Mouse (Mus musculus): ENCODE results near the gene 1810046K07Rik. TPM values are rescaled to one million over a fixed set of nuclear protein-coding genes. Genes with fewer than 3 reads are reported as not detected.

Gene 1810046K07Rik
- polyA plus RNA-seq (2012; rRNA removed) (0.13 and 0.65 TPM in 2 replicates), polyA plus RNA-seq (2014; fragmentation: Nextera tagmentation; extraction: Ambion mirVana) (not detected in 2 replicates)

- no peaks in the 10 kb centered on the region for H3K36me3 ChIP-seq (ENCODE audit: control insufficient read depth, insufficient read depth, low read length)
- no peak within 1 kb of the TSS for H3K27ac ChIP-seq (replicated peaks; ENCODE audit: low read depth, low read length)
- no peak within 1 kb of the TSS for H3K4me3 ChIP-seq (replicated peaks; ENCODE audit: low read length)
- no peak for ATAC-seq (ENCODE audit: low FRiP score, low read depth)
- no peaks in the 10 kb centered on the region for H3K27me3 ChIP-seq (ENCODE audit: control insufficient read depth, insufficient read depth, low read length)
- no peak for DNase-seq (ENCODE audit: low spot score)
- 81% methylated on average over 3 of the region's 3 CpGs for WGBS
- TF ChIP-seq POLR2A (IDR thresholded peaks at IDR 0.05; ENCODE audit: borderline replicate concordance, extremely low read depth, insufficient read depth, insufficient read length): no peak
- H3K4me1 ChIP-seq (ENCODE audit: control insufficient read depth, insufficient read depth, low read length): no peaks in the 10 kb centered on the region
- H3K4me2 ChIP-seq (replicated peaks; ENCODE audit: low read depth, low read length, severe bottlenecking): no peak within 1 kb of the TSS
- no peak within 1 kb of the TSS for H3K9ac ChIP-seq (ENCODE audit: low read depth, low read length, severe bottlenecking)
- H3K9me3 ChIP-seq (ENCODE audit: control insufficient read depth, low read length): no peaks in the 10 kb centered on the region
Measured at GRCm38 (mm10) chr9:51328731-51329130, at the start of gene 1810046K07Rik. Gene 1810046K07Rik, minus strand, starts transcription at chr9:51328917.

- H3K27ac ChIP-seq (replicated peaks; ENCODE audit: low read depth, low read length): no peak overlapping the region
- H3K4me2 ChIP-seq (replicated peaks; ENCODE audit: low read depth, low read length, severe bottlenecking): no peak overlapping the region
- no peaks in the 10 kb centered on the region for H3K9me3 ChIP-seq (ENCODE audit: control insufficient read depth, low read length)
- DNase-seq (ENCODE audit: low spot score): no peak
- H3K4me3 ChIP-seq (replicated peaks; ENCODE audit: low read length): no peak overlapping the region
- 58% methylated on average over 3 of the region's 3 CpGs for WGBS
- ATAC-seq (ENCODE audit: low FRiP score, low read depth): no peak
- no peak overlapping the region for H3K9ac ChIP-seq (ENCODE audit: low read depth, low read length, severe bottlenecking)
- no peaks in the 10 kb centered on the region for H3K4me1 ChIP-seq (ENCODE audit: control insufficient read depth, insufficient read depth, low read length)
- H3K36me3 ChIP-seq (ENCODE audit: control insufficient read depth, insufficient read depth, low read length): no peaks in the 10 kb centered on the region
- no peak for TF ChIP-seq POLR2A (IDR thresholded peaks at IDR 0.05; ENCODE audit: borderline replicate concordance, extremely low read depth, insufficient read depth, insufficient read length)
- no peaks in the 10 kb centered on the region for H3K27me3 ChIP-seq (ENCODE audit: control insufficient read depth, insufficient read depth, low read length)
Measured at GRCm38 (mm10) chr9:51369560-51369959, 40.8 kb upstream of the 1810046K07Rik start.

GRCm38 (mm10) chr9:51367124-51367523 is 38.4 kb upstream of the 1810046K07Rik start:
- TF ChIP-seq POLR2A (IDR thresholded peaks at IDR 0.05; ENCODE audit: borderline replicate concordance, extremely low read depth, insufficient read depth, insufficient read length): no peak
- Histone ChIP-seq H3K9me3 (ENCODE audit: control insufficient read depth, low read length) (no peaks in the 10 kb centered on the region), H3K27ac (replicated peaks; ENCODE audit: low read depth, low read length) (no peak overlapping the region), H3K27me3 (ENCODE audit: control insufficient read depth, insufficient read depth, low read length) (no peaks in the 10 kb centered on the region), H3K9ac (ENCODE audit: low read depth, low read length, severe bottlenecking) (no peak overlapping the region), H3K4me3 (replicated peaks; ENCODE audit: low read length) (no peak overlapping the region), H3K4me1 (ENCODE audit: control insufficient read depth, insufficient read depth, low read length) (no peaks in the 10 kb centered on the region), H3K4me2 (replicated peaks; ENCODE audit: low read depth, low read length, severe bottlenecking) (no peak overlapping the region), H3K36me3 (ENCODE audit: control insufficient read depth, insufficient read depth, low read length) (no peaks in the 10 kb centered on the region)
- WGBS: 87% methylated on average over 3 of the region's 3 CpGs
- DNase-seq (ENCODE audit: low spot score): no peak
- ATAC-seq (ENCODE audit: low FRiP score, low read depth): no peak

GRCm38 (mm10) chr9:51364059-51364458 is 35.3 kb upstream of the 1810046K07Rik start:
- Histone ChIP-seq H3K27me3 (ENCODE audit: control insufficient read depth, insufficient read depth, low read length) (no peaks in the 10 kb centered on the region), H3K4me3 (replicated peaks; ENCODE audit: low read length) (no peak overlapping the region), H3K27ac (replicated peaks; ENCODE audit: low read depth, low read length) (no peak overlapping the region), H3K36me3 (ENCODE audit: control insufficient read depth, insufficient read depth, low read length) (no peaks in the 10 kb centered on the region), H3K4me2 (replicated peaks; ENCODE audit: low read depth, low read length, severe bottlenecking) (no peak overlapping the region), H3K9me3 (ENCODE audit: control insufficient read depth, low read length) (no peaks in the 10 kb centered on the region), H3K4me1 (ENCODE audit: control insufficient read depth, insufficient read depth, low read length) (no peaks in the 10 kb centered on the region), H3K9ac (ENCODE audit: low read depth, low read length, severe bottlenecking) (no peak overlapping the region)
- 83% methylated on average over 4 of the region's 4 CpGs for WGBS
- no peak for ATAC-seq (ENCODE audit: low FRiP score, low read depth)
- no peak for TF ChIP-seq POLR2A (IDR thresholded peaks at IDR 0.05; ENCODE audit: borderline replicate concordance, extremely low read depth, insufficient read depth, insufficient read length)
- DNase-seq (ENCODE audit: low spot score): no peak

GRCm38 (mm10) chr9:51353511-51353910 is 24.8 kb upstream of the 1810046K07Rik start:
- TF ChIP-seq POLR2A (IDR thresholded peaks at IDR 0.05; ENCODE audit: borderline replicate concordance, extremely low read depth, insufficient read depth, insufficient read length): no peak
- Histone ChIP-seq H3K9me3 (ENCODE audit: control insufficient read depth, low read length) (no peaks in the 10 kb centered on the region), H3K4me1 (ENCODE audit: control insufficient read depth, insufficient read depth, low read length) (no peaks in the 10 kb centered on the region)

GRCm38 (mm10) chr9:51352896-51353295 is 24.2 kb upstream of the 1810046K07Rik start:
- TF ChIP-seq POLR2A (IDR thresholded peaks at IDR 0.05; ENCODE audit: borderline replicate concordance, extremely low read depth, insufficient read depth, insufficient read length): no peak
- H3K27me3 ChIP-seq (ENCODE audit: control insufficient read depth, insufficient read depth, low read length): no peaks in the 10 kb centered on the region
- H3K4me3 ChIP-seq (replicated peaks; ENCODE audit: low read length): no peak overlapping the region
- H3K9me3 ChIP-seq (ENCODE audit: control insufficient read depth, low read length): no peaks in the 10 kb centered on the region
- 86% methylated on average over 3 of the region's 3 CpGs for WGBS
- H3K4me1 ChIP-seq (ENCODE audit: control insufficient read depth, insufficient read depth, low read length): no peaks in the 10 kb centered on the region
- no peak overlapping the region for H3K27ac ChIP-seq (replicated peaks; ENCODE audit: low read depth, low read length)
- H3K9ac ChIP-seq (ENCODE audit: low read depth, low read length, severe bottlenecking): no peak overlapping the region
- ATAC-seq (ENCODE audit: low FRiP score, low read depth) (no peak), DNase-seq (ENCODE audit: low spot score) (no peak)
- no peak overlapping the region for H3K4me2 ChIP-seq (replicated peaks; ENCODE audit: low read depth, low read length, severe bottlenecking)
- H3K36me3 ChIP-seq (ENCODE audit: control insufficient read depth, insufficient read depth, low read length): no peaks in the 10 kb centered on the region

More at GRCm38 (mm10) chr9:51353511-51353910, 24.8 kb upstream of the 1810046K07Rik start:
- 55% methylated on average over 3 of the region's 3 CpGs for WGBS
- Histone ChIP-seq H3K4me3 (replicated peaks; ENCODE audit: low read length) (no peak overlapping the region), H3K27ac (replicated peaks; ENCODE audit: low read depth, low read length) (no peak overlapping the region), H3K27me3 (ENCODE audit: control insufficient read depth, insufficient read depth, low read length) (no peaks in the 10 kb centered on the region), H3K4me2 (replicated peaks; ENCODE audit: low read depth, low read length, severe bottlenecking) (no peak overlapping the region), H3K9ac (ENCODE audit: low read depth, low read length, severe bottlenecking) (no peak overlapping the region), H3K36me3 (ENCODE audit: control insufficient read depth, insufficient read depth, low read length) (no peaks in the 10 kb centered on the region)
- peak; percentile 13 for DNase-seq (ENCODE audit: low spot score)
- no peak for ATAC-seq (ENCODE audit: low FRiP score, low read depth)

Measured in limb, embryonic 14.5 days (tissue).